Mouse (Mus musculus): ENCODE data around the gene Hhip.

DNA sequence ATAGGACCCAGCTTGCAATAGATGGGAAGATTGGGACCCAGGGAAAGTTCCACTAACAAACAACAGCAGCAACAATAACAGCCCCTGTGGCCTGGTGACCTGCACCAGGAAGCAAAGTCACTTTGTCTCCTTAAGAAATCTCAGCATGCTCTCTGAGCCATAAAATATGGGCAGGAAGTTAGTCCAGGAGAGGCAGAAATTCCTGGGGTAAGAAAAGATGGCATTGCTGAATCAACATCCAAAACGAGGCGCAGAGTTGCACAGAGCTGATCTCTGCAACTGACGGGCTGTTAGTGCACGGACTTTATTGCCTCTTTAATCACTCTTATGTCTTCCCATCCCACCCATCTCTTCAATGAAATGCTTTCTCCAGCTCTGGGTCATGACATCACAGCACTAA lies 128.6 kb downstream of the Hhip start:
- no peak for TF ChIP-seq TBP (IDR thresholded peaks at IDR 0.05; ENCODE audit: low read depth, low read length)
- TF ChIP-seq GABPA (IDR thresholded peaks at IDR 0.05; ENCODE audit: low read depth, low read length), result no peak

Measured in MEL (cell line).